Mouse (Mus musculus): ENCODE data around the gene Pcna. TPM values are rescaled to one million over a fixed set of nuclear protein-coding genes. Genes with fewer than 3 reads are reported as not detected.
A peak's percentile ranks its signal among the peaks of the same experiment; 100 is the strongest.

The Pcna gene
- total and polyA plus RNA-seq, 3 experiments, result 308 to 541 (median 427) TPM

- Histone ChIP-seq H3K27me3 (ENCODE audit: control insufficient read depth in 1 of 2, insufficient read depth in 2 of 2, low read length in 2 of 2) (no peaks in the 10 kb centered on the region), H3K4me3 (ENCODE audit: control insufficient read depth in 1 of 2, insufficient read depth in 1 of 2, low read depth in 2 of 2, low read length in 2 of 2) (no peak overlapping the region), H3K79me2 (ENCODE audit: control insufficient read depth, insufficient read depth, low read length, poor library complexity) (0 out of 2 replicates have a peak, but pooled peaks cover 2% of the 10 kb centered on the region), H3K4me1 (ENCODE audit: control insufficient read depth in 1 of 2, insufficient read depth in 2 of 2, low read length in 2 of 2) (peaks cover 0 to 6% of the 10 kb centered on the region in 2 experiments; a peak in 2 of 4 replicates), H3K27ac (ENCODE audit: control insufficient read depth, low read depth, low read length) (no peak overlapping the region), H3K9me3 (replicated peaks; ENCODE audit: insufficient read depth, low read length) (no peaks in the 10 kb centered on the region), H3K36me3 (ENCODE audit: control insufficient read depth in 1 of 2, insufficient read depth in 2 of 2, low read length in 2 of 2) (peaks cover 0 to 11% of the 10 kb centered on the region in 2 experiments; a peak in 3 of 4 replicates), H3K9ac (ENCODE audit: control insufficient read depth, low read depth, low read length, poor library complexity, severe bottlenecking) (no peak overlapping the region)
- no peak for TF ChIP-seq USF1 (IDR thresholded peaks at IDR 0.05; ENCODE audit: low read depth, low read length)
- no peak for TF ChIP-seq POLR2AphosphoS2 (IDR thresholded peaks at IDR 0.05; ENCODE audit: low read length)
- TF ChIP-seq JUND (IDR thresholded peaks at IDR 0.05; ENCODE audit: low read depth, low read length), result no peak
- TF ChIP-seq BHLHE40 (IDR thresholded peaks at IDR 0.05; ENCODE audit: borderline replicate concordance, low read depth, low read length), result no peak
- TF ChIP-seq ZC3H11A (IDR thresholded peaks at IDR 0.05; ENCODE audit: low read depth, low read length), result no peak
- no peak for TF ChIP-seq MAFK (IDR thresholded peaks at IDR 0.05; ENCODE audit: borderline replicate concordance, low read depth, low read length)
- no peak for TF ChIP-seq TCF12 (IDR thresholded peaks at IDR 0.05; ENCODE audit: low read depth, low read length)
- TF ChIP-seq ELF1 (IDR thresholded peaks at IDR 0.05; ENCODE audit: low read depth, low read length), result no peak
- no peak for TF ChIP-seq MEF2A (IDR thresholded peaks at IDR 0.05; ENCODE audit: extremely low read depth, insufficient replicate concordance, low read depth, low read length, poor library complexity, severe bottlenecking)
- no peak for TF ChIP-seq KAT2A (conservative IDR thresholded peaks at IDR 0.05; ENCODE audit: low read depth, low read length)
- no peak for TF ChIP-seq USF2 (IDR thresholded peaks at IDR 0.05; ENCODE audit: borderline replicate concordance in 1 of 2, insufficient read depth in 1 of 2, low read depth in 1 of 2, low read length in 2 of 2)
- no peak for TF ChIP-seq ZNF384 (IDR thresholded peaks at IDR 0.05; ENCODE audit: low read depth, low read length)
- TF ChIP-seq CHD2 (IDR thresholded peaks at IDR 0.05; ENCODE audit: low read length), result no peak
- no peak for TF ChIP-seq NRF1 (IDR thresholded peaks at IDR 0.05; ENCODE audit: insufficient read depth, low read depth, low read length, poor library complexity, severe bottlenecking)
- TF ChIP-seq RCOR1 (IDR thresholded peaks at IDR 0.05; ENCODE audit: low read depth, low read length), result no peak
- DNase-seq (ENCODE audit: low read depth, low spot score), result peak; percentile 25
These were observed 28.7 kb upstream of the Pcna start for GRCm38 (mm10) chr2:132281560-132282452.

- Histone ChIP-seq H3K27me3 (ENCODE audit: control insufficient read depth in 1 of 2, insufficient read depth in 2 of 2, low read length in 2 of 2) (no peaks in the 10 kb centered on the region), H3K9ac (ENCODE audit: control insufficient read depth, low read depth, low read length, poor library complexity, severe bottlenecking) (no peak overlapping the region), H3K27ac (ENCODE audit: control insufficient read depth, low read depth, low read length) (no peak overlapping the region), H3K4me3 (ENCODE audit: control insufficient read depth in 1 of 2, insufficient read depth in 1 of 2, low read depth in 2 of 2, low read length in 2 of 2) (no peak overlapping the region), H3K4me1 (ENCODE audit: control insufficient read depth in 1 of 2, insufficient read depth in 2 of 2, low read length in 2 of 2) (peaks cover 0 to 6% of the 10 kb centered on the region in 2 experiments; a peak in 2 of 4 replicates), H3K36me3 (ENCODE audit: control insufficient read depth in 1 of 2, insufficient read depth in 2 of 2, low read length in 2 of 2) (peaks cover 0 to 11% of the 10 kb centered on the region in 2 experiments; a peak in 3 of 4 replicates), H3K9me3 (replicated peaks; ENCODE audit: insufficient read depth, low read length) (no peaks in the 10 kb centered on the region), H3K79me2 (ENCODE audit: control insufficient read depth, insufficient read depth, low read length, poor library complexity) (peaks cover 2% of the 10 kb centered on the region; the same call in 1 of the 2 replicates)
- DNase-seq (ENCODE audit: low read depth, low spot score), result no peak
- TF ChIP-seq TAL1 (IDR thresholded peaks at IDR 0.05; ENCODE audit: low read length) (no peak), SMC3 (IDR thresholded peaks at IDR 0.05; ENCODE audit: low read depth, low read length) (no peak), MAFK (IDR thresholded peaks at IDR 0.05; ENCODE audit: borderline replicate concordance, low read depth, low read length) (no peak), EP300 (IDR thresholded peaks at IDR 0.05; ENCODE audit: low read depth in 1 of 2, low read length in 2 of 2) (no peak), MXI1 (IDR thresholded peaks at IDR 0.05; ENCODE audit: low read depth, low read length) (no peak), USF1 (IDR thresholded peaks at IDR 0.05; ENCODE audit: low read depth, low read length) (no peak), ZMIZ1 (IDR thresholded peaks at IDR 0.05; ENCODE audit: low read depth, low read length) (no peak), CTCF (IDR thresholded peaks at IDR 0.05 in 2 of 3, conservative IDR thresholded peaks at IDR 0.05 in 1 of 3; ENCODE audit: control insufficient read depth in 1 of 3, insufficient read depth in 1 of 3, low read depth in 2 of 3, low read length in 3 of 3, poor library complexity in 1 of 3, severe bottlenecking in 1 of 3) (no peak), JUND (IDR thresholded peaks at IDR 0.05; ENCODE audit: low read depth, low read length) (no peak), HCFC1 (IDR thresholded peaks at IDR 0.05; ENCODE audit: low read depth, low read length) (no peak), ZKSCAN1 (IDR thresholded peaks at IDR 0.05; ENCODE audit: low read depth, low read length) (no peak), ELF1 (IDR thresholded peaks at IDR 0.05; ENCODE audit: low read depth, low read length) (no peak)
These were observed 27.5 kb upstream of the Pcna start for GRCm38 (mm10) chr2:132280518-132281120.
